Mouse (Mus musculus) kidney, adult 2 months (tissue): ENCODE results near the gene Zfp385c.

Source experiments
- CTCF ChIP-seq: fragments of 200-500 bp; conservative IDR thresholded peaks from 2 replicates; pipeline ENCODE4 v1.5.1; 2011; ENCODE audit warnings: low read depth, mild to moderate bottlenecking, control low read depth, low read length, moderate library complexity, mixed read lengths; ENCODE audit not compliant: insufficient read depth, insufficient read length
- POLR2A ChIP-seq: fragments of 200-500 bp; IDR thresholded peaks from one replicate; pipeline ENCODE4 v1.6.1; 2011; ENCODE audit warnings: low read depth, low read length, control low read depth

DNA sequence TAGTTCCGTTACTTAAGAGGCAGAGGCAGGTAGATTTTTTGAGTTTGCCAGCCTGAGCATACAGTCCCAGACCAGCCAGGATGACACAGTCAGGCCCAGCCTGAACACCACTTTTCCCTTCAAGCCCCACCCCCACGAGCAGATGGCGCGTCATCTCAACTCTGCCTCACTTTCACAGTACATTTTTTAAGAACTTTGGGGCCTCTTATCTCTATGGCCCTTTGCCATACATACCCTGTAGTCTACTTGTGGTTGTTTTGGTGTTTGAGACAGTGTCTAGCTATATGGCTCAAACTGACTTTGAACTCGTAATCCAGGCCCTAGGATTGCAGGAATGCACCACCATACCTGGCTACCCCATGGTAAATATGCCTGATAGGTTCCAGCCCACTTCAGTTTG lies 64.2 kb downstream of the Zfp385c start:
- no peak for TF ChIP-seq POLR2A
- no peak for TF ChIP-seq CTCF
